Mouse (Mus musculus) heart, postnatal 14 days (tissue): ENCODE measurements around the gene Pycr2. TPM values are rescaled to one million over a fixed set of nuclear protein-coding genes. Genes with fewer than 3 reads are reported as not detected.

Source experiments
- DNase-seq, 2 experiments: peaks; one replicate each; pipeline ENCODE4 v3.0.0; 2021 to 2022
- intact Hi-C: fragments of 180-260 bp; cut with DNase I; formaldehyde crosslinking; loops from one replicate; pipeline ENCODE4 v1.15.1; 2025
- total RNA-seq, 2 experiments: library from RNA; stranded (reverse); gene quantifications; 2 replicates each; pipeline ENCODE4 v1.2.3; 2021

Pycr2 gene
- total RNA-seq, 2 experiments from 2014 or later = 14.8 to 15.1 TPM

DNA sequence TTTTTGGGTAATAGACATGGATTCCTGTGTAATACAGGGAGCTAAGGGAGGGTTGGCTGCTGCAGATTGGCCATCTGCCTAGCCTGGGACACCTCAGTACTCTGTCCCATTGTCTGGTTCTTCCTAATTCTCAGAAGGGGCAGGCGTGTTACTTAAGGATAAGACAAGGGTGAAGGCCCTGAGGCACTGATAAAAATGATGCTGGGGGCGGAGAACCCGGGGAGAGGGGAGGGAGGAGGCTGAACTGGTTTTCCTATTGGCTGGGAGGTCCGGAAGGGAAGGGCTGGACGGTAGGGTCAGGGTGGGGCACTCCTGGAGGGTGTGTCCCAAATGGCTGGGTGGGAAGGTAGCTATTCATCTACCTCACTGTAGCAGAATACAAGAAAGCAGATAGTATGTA is 1.2 kb upstream of the Pycr2 start:
- DNase-seq = no peak
- intact Hi-C loops = no loop called here

DNA sequence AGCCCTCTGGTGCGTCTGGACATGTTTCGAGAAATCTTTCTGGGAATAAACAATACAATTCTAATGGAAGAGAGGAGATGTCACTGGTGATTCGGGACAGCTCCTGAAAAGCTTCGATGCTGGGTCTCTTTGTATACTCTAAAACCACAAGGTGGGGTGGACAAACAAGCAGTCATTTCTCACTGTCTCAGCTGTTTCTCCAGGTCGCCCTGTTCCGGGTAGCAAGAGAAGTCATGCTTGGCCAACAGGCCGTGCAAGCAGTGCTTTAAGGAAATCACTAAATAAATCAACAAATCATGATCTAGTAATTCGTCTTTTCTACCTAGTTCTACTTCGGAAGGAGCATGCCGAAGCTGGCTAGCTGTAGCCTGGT is 441 bp upstream of the Pycr2 start:
- DNase-seq = no peak
- intact Hi-C loops = loop anchor here (2.0 kb wide), 1 partner anchor 41 kb away; no protein-coding TSS in a partner anchor

DNA sequence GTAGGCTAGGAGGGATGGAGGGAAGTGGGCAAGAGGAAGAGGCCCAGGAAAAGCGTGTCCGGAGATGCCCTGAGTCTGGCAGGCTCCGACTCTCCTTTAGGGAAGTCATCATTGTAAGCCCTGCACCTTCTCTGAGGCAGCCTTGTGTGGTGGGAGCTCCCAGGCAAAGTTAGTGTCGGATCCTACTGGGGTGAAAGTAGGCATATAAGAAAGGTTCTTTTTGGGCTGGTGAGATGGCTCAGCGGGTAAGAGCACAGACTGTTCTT is 655 bp downstream of the Pycr2 start:
- no peak for DNase-seq
- intact Hi-C loops = loop anchor here (2.0 kb wide), 1 partner anchor 40 kb away; no protein-coding TSS in a partner anchor

DNA sequence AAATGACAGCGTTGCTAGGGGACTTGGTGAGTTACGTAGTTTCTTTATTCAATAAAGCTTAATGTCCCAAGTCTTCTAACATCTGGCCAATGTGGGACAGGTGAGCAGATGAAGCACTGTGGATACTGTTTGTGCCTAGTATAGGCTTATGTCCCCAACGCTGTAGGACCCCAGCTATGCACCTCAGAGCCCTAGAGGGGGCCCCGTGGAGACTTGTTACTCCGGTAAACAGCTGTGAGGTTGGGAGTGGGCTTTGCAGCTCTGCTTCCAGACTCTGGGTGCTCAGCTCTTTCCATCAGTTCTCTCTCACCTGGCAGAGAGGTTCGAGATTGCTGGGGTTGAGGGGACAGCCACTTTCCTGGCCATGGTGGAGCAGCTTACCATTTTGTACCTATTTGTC is 1.2 kb downstream of the Pycr2 start:
- DNase-seq = no peak
- intact Hi-C loops = loop anchor here (2.0 kb wide), 1 partner anchor 39 kb away; no protein-coding TSS in a partner anchor

DNA sequence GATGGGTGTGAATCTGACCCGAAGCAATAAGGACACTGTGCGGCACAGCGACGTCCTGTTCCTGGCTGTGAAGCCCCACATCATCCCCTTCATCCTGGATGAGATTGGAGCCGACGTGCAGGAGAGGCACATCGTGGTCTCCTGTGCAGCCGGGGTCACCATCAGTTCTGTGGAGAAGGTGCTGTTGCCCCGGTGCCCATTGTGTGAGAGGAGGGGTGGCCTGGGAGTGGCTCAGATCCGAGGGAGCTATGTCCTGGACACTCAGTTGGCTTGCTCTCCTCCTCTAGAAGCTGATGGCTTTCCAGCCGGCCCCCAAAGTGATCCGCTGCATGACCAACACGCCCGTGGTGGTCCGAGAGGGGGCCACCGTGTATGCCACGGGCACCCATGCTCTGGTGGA is 1.8 kb downstream of the Pycr2 start:
- intact Hi-C loops = loop anchor here (2.0 kb wide), 1 partner anchor 39 kb away; no protein-coding TSS in a partner anchor

DNA sequence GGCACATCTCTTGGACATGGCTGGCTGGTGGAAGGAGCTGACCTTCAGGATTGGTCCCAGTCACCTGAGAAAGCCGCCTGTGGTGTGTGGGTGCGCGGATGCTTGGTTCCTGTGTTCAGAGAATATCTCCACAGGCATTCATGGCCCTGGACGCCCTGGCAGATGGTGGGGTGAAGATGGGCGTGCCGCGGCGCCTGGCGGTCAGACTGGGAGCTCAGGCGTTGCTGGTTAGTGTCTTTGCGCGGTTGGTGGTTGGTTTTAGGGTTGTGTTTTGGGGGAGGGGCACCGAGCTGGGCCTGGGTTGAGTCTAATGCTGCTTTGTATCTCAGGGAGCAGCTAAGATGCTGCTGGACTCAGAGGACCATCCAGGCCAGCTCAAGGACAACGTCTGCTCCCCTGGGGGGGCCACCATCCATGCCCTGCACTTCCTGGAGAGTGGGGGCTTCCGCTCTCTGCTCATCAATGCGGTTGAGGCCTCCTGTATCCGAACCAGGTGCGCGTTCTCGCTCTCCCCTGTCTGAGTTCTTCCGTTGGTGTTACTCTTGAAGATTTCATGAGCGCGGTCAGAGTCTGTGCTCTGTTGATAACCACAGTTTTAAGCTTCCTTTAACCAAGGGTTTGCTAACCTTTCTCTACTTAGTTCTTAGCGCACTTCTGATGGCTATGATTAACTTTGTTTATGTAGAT is 2.5 kb downstream of the Pycr2 start:
- intact Hi-C loops = no loop called here

More for the DNA sequence above, 1.8 kb downstream of the Pycr2 start:
- DNase-seq = no peak

DNA sequence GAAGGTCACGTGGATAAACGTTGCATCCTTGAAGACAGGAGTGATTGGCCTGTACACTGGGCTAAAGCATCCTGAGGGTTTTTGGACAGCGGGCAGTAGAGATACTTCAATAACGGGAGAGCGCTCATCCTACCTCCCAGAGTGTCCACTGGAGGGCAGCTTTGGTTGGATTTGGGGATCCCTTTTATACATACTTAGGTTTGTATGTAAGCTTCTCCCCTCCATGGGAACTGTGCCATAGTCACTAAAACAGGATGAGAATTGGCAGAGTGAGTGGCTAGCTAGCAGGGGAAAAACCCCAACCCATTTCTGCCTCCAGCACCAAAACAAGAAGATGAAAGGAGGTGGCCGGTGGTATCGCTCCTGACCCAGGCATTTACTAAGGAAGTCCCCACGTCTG is 7.0 kb downstream of the Pycr2 start:
- no peak for DNase-seq
- intact Hi-C loops = no loop called here

More for the DNA sequence above, 2.5 kb downstream of the Pycr2 start:
- no peak for DNase-seq

DNA sequence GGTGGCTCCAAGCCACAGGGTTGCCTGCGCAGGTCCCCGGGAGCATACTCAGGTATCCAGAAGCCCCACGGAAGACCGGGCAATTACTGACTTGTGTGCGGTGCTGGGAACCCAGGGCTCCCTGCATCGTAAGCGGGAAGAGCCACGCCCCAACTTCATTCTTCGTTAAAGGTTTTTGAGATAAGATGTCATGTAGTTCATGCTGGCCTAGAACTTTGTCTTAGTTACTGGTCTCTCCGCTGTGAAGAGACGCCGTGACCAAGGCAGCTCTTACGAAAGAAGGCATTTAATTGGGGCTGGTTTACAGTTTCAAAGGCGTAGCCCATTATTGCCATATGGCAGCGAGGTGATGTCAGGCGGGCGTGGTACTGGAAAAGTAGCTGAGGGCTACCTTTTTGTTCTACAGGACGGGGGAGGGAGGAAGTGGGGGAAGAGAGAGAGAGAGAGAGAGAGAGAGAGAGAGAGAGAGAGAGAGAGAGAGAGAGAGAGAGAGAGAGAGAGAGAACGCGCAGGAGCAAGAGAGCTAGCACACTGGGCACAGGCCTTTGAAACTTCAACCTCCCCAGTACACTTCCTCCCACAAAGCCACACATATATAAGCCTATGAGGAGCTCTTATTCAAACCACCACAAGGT is 7.7 kb downstream of the Pycr2 start:
- intact Hi-C loops = no loop called here
- DNase-seq = no peak

DNA sequence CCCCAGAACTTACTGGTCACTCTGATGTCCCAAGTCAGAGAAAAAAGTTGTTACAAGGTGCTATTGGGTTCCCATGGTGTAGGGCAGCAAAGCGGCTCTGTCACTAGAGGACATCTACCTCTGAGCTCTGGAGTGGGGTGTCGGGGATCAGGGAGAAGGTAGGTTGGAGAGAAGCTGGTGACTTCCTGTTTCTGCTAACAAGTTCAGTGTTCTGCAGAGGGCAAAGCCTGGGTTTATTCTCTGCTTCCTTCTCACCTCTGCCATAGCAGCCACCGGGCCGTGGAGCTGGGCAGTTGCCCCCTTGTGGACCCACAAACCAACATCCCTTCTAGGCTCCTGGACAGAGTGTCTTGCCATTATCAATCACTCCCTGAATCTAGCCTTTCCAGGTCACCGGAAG is 8.7 kb downstream of the Pycr2 start:
- DNase-seq = no peak
- intact Hi-C loops = no loop called here

DNA sequence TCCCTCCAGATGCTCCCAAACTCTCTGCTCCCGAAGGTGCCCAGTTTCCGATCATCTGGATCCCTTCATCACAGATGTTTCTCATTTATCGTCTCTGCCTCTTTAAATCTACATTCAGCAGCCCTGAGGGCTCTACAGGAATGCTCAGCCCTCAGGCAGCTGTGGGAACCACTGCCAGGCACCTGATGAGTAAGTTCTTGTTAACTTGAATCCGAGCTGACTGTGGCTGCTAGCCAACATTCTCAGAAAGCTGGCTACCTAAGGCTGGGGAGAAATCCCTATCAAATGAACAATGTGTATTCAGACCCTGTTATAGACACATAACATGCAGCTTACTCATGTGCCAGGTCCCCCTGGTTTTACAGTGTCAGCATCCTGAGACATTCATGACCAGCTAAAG is 9.7 kb downstream of the Pycr2 start:
- DNase-seq = no peak
- intact Hi-C loops = no loop called here

DNA sequence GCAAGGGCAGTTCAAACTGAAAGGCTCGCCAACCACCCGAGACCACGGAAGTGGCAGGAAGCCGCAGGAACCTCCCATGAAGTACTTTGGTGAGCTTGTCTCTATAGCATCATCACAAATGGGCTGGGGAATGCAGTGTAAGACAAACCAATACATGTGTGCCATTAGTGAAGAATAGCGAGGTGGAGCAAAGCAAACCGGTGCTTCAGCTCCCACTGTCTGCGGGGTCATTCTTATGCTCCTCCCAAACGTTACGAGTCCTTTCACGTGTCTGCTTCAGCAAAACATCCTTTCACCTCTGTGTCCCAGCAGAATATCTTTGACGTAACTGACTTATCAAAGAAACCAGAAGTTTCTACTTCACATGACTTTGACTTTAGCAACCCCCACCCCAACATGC is 12.3 kb downstream of the Pycr2 start:
- intact Hi-C loops = no loop called here
- DNase-seq = no peak

DNA sequence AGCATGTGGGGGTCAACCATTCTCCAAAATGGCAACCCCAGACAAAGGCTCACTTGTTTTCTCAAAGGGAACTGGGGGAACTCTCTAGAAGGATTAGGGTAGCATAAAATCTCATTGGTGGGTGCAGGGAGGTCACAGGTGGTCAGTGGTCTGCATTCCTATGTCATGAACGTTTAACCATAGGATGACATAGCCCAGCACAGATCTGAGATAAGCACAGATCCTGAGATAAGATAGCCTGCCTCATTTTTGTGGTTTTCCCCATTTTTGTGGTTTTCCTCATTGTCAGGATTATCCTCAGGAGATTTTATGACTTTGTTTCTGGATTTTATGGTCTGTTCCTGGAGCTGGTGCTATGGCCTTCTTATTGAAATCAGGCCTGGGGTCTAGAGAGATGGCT is 13.0 kb downstream of the Pycr2 start:
- no peak for DNase-seq
- intact Hi-C loops = no loop called here

DNA sequence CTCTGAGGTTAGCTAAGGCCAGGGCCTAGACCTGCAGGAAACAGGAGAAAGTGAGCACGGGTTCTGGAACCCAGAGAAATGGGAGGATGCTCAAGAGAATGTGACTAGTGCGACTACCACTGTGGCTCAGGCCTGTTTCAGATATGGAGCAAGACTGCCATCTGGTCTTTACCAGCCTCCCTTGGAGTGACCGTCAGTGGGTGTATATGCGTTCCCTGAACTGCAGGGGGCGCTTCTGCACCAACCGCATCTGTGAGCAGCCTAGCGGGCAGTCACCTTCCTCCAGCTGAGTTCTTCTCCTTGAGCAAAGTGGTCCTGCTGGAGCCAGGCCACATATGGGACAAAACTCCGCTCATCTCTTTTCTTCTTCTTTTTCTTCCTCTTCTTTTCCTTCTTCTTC is 15.6 kb downstream of the Pycr2 start:
- DNase-seq = peak in 1 of 2 experiments; percentile 31
- intact Hi-C loops = no loop called here

DNA sequence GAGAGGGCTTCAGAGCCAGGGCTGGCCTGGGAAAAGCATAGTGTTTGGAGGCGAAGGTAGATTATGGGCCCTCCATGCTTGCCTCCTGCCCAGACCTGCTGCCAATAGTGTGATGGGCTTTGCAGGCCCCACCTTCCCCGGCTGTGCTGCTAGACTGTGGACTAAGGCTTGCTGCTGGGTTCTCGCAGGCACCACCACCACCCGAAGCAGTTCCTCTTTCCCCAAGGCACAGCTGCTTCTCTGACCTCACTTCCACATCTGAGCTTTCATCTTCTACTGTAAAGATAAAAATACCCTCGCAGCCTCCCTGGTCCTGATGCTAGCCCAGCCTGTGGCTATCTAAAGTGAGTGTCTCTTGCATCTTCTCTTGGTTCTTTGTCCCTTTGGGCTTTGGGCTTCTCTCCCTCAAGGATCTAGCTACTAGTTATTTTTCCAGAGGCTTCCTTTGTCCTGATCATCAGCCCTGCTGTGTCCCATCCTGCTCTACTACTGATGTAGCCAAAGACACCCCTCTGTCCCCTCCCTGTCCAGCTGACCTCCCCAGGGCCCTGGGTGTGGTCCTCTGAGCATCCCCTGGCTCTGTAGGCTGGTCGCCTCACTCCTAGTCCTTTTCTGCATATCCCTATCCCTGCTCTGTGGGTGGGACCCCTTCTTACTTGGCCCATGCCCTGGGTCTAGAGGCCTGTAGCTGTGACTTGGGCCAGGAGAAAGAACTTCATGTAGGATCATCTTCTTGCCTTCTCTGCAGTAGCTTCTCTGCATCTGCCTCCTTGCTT is 18.4 kb downstream of the Pycr2 start:
- DNase-seq = no peak

DNA sequence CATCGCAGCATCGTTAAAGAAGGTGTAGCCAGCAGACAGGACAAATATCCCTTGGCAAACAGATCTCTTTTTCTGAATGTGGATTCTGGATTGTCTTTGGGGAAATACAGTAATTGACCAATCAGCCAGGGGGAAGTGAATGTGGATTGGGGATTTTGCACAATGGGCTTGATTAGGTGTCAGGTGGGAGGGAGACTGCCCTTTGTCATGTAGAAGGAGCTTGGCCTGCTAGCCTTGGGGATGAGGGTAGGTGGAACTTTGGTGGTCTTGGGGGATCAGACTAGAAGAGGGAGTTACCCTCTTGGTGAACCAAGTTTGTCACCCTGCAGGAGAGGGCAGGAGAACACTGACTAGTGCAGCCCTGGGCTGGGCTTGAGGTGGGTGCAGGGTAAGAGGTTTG is 20.6 kb downstream of the Pycr2 start:
- DNase-seq = no peak
- intact Hi-C loops = no loop called here

More for the DNA sequence above, 18.4 kb downstream of the Pycr2 start:
- intact Hi-C loops = no loop called here

DNA sequence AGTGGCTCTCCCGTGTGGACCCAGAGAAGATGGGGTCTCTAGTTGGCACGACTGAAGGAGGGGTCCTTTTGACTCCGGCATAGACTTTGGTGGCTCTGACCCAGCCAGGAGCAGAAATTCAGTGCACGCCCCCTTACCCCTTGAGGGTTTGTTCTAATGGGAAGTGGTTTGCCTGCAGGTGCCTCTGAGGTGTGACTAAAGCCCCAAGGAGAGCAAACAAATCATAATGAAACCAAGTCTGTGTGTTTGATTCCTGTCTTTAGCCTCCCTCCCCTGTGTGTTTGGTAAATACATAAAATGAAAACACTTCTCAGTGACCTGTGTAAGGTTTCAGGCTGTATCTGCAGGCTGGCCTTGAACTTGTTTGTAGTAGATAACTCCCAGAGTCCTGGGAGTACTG is 22.2 kb downstream of the Pycr2 start:
- intact Hi-C loops = no loop called here
- no peak for DNase-seq

DNA sequence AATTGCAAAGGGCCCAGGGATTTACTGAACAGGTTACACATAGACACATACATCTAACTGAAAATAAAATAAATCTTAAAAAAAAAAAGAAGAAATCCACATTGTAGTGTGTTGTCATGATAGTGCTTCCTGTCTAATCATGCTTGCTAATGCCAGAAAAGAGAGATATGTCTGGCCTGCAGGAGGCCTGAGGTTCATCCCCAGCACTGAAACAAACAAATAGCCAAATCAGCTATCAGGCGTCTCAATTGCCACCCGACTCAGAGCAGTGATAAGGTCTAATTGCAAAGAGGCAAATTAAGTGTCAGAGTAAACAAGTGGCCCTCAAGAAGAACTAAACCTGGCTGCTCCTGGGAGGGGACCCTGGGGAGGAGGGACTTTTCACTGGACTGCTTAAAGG is 25.5 kb downstream of the Pycr2 start:
- DNase-seq = no peak
- intact Hi-C loops = no loop called here

DNA sequence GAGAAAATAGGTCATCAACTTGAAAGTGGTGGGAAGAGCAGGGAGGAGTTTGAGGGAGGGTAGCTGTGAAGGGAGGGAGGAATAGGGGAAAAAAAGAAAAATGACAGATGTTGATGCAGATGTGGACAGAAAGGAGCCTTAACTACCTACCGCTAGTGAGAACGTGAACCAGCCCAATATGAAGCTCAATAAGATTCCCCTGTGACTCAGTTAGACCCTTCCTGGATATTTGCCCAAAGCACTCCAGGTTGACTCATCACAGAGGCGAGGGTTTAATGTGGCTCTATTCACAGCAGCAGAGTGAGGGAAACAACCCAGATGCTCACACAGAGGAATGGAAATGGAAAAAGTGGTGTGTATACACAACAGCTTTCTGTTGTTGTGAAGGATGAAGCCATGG is 27.0 kb downstream of the Pycr2 start:
- DNase-seq = no peak
- intact Hi-C loops = no loop called here

DNA sequence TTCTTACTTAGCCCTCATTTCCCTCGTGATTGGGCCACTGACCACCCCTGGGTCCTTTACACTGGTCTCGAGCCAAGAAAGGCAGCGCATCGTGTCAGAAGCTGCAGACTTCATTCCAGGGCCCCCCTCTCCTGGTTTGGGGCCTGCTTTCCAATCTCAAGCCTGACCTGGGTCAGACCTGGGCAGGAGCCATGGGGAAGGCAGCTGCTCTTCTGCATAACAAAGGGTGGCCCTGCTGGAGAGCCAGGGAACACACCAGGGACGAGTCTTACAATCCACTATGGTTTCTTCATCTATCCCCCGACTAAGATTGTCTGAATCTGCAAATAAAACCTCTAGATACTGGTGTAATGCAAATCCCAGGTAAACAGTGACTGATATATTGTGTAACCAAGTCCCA is 29.6 kb downstream of the Pycr2 start:
- intact Hi-C loops = no loop called here
- DNase-seq = no peak

DNA sequence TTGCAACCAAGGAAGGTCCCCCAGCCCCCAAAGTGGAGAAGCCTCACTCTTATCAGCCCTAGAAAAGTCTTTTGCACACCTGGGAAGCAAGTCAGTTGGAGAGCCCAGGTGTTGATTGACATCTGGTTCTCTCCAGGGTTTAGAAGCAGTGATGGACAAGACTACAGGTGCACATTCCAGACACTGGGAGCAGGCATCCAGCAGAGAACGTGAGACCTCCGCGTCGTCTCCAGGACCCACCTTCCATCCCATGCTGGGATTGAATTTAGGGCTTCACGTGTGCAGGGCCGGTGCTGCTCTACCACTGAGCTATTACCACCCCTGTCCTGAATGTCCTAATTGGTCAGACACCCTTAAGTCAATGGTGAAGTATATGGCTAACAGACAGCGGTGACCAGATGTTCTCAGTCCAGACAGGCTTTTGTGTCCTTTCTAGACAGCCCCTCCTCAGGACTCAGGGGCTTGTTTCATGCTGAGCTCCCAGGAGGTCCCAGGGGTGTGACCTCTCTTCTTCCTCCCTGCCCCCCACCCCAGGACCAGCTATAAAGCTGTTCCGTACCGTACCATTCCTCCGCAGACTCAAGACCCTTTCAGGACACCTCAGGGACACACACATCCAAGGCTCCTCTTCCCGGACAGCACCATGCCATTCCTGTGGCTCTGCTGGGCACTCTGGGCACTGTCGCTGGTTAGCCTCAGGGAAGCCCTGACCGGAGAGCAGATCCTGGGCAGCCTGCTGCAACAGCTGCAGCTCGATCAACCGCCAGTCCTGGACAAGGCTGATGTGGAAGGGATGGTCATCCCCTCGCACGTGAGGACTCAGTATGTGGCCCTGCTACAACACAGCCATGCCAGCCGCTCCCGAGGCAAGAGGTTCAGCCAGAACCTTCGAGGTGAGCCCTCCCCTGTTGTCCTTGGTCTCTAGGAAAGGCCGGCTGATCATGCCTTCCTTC is 30.6 kb downstream of the Pycr2 start, which contains the start of gene Lefty1:
Gene Lefty1 (plus strand): TSS at position 556 of the 953 bp plus-strand sequence.
- intact Hi-C loops = no loop called here
- no peak for DNase-seq
